Mouse (Mus musculus) ES-E14 (cell line): ENCODE measurements around the gene Hbb-y.

Source experiments
- CHD2 ChIP-seq: IDR thresholded peaks from 2 replicates; pipeline ENCODE4 v1.6.1; 2014; ENCODE audit warnings: mild to moderate bottlenecking, low read depth, low read length, inconsistent platforms
- HCFC1 ChIP-seq: IDR thresholded peaks from 2 replicates; pipeline ENCODE4 v1.6.1; 2012; ENCODE audit warnings: low read length, inconsistent platforms, borderline replicate concordance; ENCODE audit not compliant: insufficient read depth
- MAFK ChIP-seq: IDR thresholded peaks from 2 replicates; pipeline ENCODE4 v1.6.1; 2014; ENCODE audit warnings: mild to moderate bottlenecking, low read depth, low read length, inconsistent platforms; ENCODE audit not compliant: insufficient read depth
- ZC3H11A ChIP-seq: IDR thresholded peaks from 2 replicates; pipeline ENCODE4 v1.6.1; 2012; ENCODE audit warnings: low read depth, mild to moderate bottlenecking, inconsistent platforms, low read length, borderline replicate concordance
- ZNF384 ChIP-seq: IDR thresholded peaks from 2 replicates; pipeline ENCODE4 v1.6.1; 2012; ENCODE audit warnings: low read depth, low read length, inconsistent platforms

DNA sequence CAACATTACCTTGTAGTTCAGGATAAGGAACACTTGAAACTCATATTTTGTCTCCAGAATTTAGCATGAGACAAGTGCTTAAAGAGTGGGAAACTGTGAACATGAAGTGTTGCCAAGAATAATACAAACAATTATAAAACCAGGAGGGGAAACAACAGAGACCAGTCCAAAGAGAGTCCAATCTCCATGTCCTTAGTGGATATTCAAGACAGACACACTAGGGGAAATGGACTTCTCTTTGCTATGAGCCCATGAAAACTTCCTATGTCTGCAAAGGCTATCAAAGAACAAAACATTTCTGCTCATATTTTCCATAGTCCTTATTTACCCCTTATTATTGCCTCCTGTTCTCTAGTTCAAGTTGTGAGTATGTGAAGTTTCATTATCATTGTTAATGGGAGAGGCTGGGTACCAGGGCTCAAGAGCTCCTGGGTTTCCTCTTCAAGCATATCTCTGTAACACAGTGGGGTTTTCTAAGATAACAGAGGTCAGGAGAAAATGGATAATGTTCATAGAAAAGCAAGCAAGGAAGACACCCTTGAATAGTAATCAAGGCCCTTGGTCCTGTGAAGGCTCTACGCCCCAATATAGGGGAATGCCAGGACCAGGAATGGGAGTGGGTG lies 41.7 kb downstream of the Hbb-y start:
- TF ChIP-seq ZC3H11A (no peak), CHD2 (no peak), MAFK (no peak), ZNF384 (no peak), HCFC1 (no peak)
